Mouse (Mus musculus) brain, embryonic 14.5 days (tissue): ENCODE results near the gene Dcun1d3.

Experiments
- CTCF ChIP-seq: fragments of 200-500 bp; IDR thresholded peaks from 2 replicates; pipeline ENCODE4 v1.5.1; 2012; ENCODE audit warnings: inconsistent platforms, mild to moderate bottlenecking, moderate library complexity, borderline replicate concordance; ENCODE audit not compliant: insufficient read depth, insufficient read length; ENCODE audit errors: extremely low read depth
- POLR2A ChIP-seq: fragments of 200-500 bp; IDR thresholded peaks from 2 replicates; pipeline ENCODE4 v1.6.1; 2012; ENCODE audit warnings: mild to moderate bottlenecking, inconsistent platforms, borderline replicate concordance; ENCODE audit not compliant: poor library complexity, insufficient read depth, insufficient read length, severe bottlenecking; ENCODE audit errors: extremely low read depth

DNA sequence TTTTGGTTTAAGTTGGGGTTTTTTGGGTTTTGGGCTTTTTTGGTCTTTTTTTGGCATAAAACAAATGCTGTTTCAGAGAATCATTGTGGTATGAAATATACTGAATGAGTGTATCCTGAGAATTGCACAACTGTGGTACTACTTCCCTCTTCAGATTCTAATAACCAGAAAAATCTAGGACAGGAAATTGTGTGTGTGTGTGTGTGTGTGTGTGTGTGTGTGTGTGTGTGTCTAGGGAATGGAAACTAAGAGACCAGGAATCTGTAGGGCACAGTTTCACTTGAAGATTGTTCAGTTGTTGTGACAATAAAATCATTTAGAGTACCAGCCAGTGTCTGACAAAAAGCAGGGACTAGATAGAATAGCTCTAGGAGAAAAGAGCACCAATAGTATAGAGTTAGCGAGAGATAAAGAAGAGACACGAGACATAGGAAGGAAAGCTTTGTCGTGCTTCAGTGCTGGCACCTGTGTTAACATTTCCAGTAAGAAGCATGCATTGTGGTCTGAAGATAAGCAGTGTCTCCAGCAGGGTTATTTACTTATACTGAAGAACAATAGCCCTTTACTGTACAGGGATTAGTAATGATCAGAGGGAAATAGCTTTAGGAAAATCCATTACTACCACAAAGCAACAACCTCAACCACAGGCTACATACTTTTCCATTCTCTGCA is 3.4 kb upstream of the Dcun1d3 start:
- TF ChIP-seq POLR2A (no peak), CTCF (no peak)
